Mouse (Mus musculus): ENCODE data around the gene Gli3.

DNA sequence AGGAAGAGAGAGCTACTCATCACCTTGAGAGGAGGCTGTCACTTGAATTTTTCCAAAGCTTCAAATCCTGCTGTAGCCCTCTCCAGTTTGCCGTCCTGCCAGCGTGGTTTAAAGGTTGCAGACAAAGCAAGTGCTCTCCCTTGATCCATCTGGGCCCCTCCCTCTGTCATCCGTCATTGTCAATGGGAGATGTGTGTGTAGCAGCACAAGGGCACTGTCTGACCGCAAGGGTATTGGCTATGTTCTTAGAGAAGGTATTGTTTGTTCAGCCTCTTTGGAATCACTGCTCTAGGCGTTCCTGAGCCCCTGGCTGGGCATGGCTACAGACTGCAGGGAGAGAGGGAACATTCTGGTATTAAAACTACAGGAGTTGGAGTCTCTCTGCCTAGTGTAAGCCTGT lies 79.0 kb downstream of the Gli3 start:
- TF ChIP-seq CTCF (IDR thresholded peaks at IDR 0.05; ENCODE audit: low read depth, low read length), result no peak
- no peak for TF ChIP-seq POLR2A (IDR thresholded peaks at IDR 0.05; ENCODE audit: borderline replicate concordance, low read depth, low read length)

Measured in bone marrow macrophage, adult 2 months (primary cell).